Mouse (Mus musculus): ENCODE data around the gene Ccdc3. TPM values are rescaled to one million over a fixed set of nuclear protein-coding genes. Genes with fewer than 3 reads are reported as not detected.

The Ccdc3 gene
- polyA plus RNA-seq, 1 experiment from 2014 or later, result 1.6 TPM

DNA sequence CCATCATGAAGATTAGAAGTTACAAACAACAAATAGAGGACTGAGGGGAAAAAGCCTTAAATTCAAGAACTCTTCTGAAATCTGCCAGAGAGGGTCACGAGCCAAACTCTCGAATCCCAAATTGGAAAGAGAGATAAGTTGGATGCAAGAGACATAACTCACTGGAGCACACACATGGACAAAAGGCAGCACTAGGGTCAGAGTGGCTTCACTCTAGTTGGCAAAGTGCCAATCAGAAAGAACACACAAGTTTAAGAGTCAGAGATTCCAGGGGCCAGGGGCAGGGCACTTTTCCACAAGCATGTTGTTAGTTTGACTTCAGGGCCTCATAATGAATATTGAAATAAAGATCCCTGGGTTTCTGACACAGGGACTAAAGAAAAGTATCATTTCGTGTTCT is 48.1 kb downstream of the Ccdc3 start:
- Histone ChIP-seq H3K27me3 (ENCODE audit: control insufficient read depth, insufficient read depth, low read length) (no peaks in the 10 kb centered on the region), H3K4me2 (ENCODE audit: low read depth, severe bottlenecking) (no peak overlapping the region), H3K27ac (replicated peaks; ENCODE audit: low read depth, low read length) (no peak overlapping the region), H3K9ac (ENCODE audit: low read length) (no peak overlapping the region), H3K9me3 (ENCODE audit: control insufficient read depth, low read length) (no peaks in the 10 kb centered on the region), H3K36me3 (ENCODE audit: control insufficient read depth, insufficient read depth, low read length) (no peaks in the 10 kb centered on the region), H3K4me1 (ENCODE audit: control insufficient read depth, insufficient read depth, low read length) (no peaks in the 10 kb centered on the region), H3K4me3 (ENCODE audit: low read depth, low read length) (no peak overlapping the region)
- ATAC-seq (ENCODE audit: insufficient number of reproducible peaks, low FRiP score, low TSS enrichment, low read depth) (no peak), DNase-seq (ENCODE audit: low spot score) (no peak)
- 93% methylated on average over 3 of the region's 3 CpGs for WGBS

DNA sequence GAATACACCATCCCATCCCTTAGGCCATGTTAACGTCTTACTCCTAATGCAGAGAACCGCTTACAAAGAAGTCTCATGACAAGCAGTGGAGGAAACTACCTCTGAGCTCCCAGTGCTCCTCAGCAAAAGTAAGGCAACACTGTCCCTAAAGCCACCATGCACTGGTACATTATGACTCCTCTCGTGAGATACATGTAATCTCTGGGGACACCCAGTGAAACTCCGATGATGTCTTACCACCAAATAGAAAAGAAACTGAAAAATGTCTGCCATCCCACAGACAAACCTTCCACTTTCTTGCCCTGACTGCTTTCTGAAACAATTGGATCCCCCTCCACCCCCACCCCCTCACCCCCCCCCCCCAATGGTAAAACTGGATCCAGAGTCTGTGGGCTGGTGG is 54.6 kb downstream of the Ccdc3 start:
- Histone ChIP-seq H3K9me3 (ENCODE audit: control insufficient read depth, low read length) (no peaks in the 10 kb centered on the region), H3K36me3 (ENCODE audit: control insufficient read depth, insufficient read depth, low read length) (no peaks in the 10 kb centered on the region), H3K9ac (ENCODE audit: low read length) (no peak overlapping the region), H3K27ac (replicated peaks; ENCODE audit: low read depth, low read length) (no peak overlapping the region), H3K4me2 (ENCODE audit: low read depth, severe bottlenecking) (no peak overlapping the region), H3K4me3 (ENCODE audit: low read depth, low read length) (no peak overlapping the region), H3K4me1 (ENCODE audit: control insufficient read depth, insufficient read depth, low read length) (no peaks in the 10 kb centered on the region), H3K27me3 (ENCODE audit: control insufficient read depth, insufficient read depth, low read length) (no peaks in the 10 kb centered on the region)
- no peak for DNase-seq (ENCODE audit: low spot score)
- 83% methylated on average over 4 of the region's 4 CpGs for WGBS
- no peak for ATAC-seq (ENCODE audit: insufficient number of reproducible peaks, low FRiP score, low TSS enrichment, low read depth)

DNA sequence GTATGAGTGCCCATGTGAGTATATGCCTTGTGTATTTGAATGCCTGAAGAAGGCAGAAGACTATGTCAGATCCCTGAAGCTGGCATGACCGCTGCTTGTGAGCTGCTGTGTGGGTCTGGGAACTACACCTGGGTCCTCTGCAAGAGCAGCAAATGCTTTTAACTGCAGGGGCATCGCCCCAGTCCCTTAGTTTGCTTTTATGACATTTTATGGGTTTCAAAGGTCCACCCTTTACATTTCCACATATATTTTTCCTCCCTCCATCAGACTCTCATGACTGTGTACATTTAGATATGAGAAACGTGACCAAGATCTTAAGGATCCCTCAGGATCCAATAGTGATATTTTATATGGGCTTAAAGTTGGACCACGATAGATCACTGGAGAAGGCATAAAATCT is 55.5 kb downstream of the Ccdc3 start:
- Histone ChIP-seq H3K27me3 (ENCODE audit: control insufficient read depth, insufficient read depth, low read length) (no peaks in the 10 kb centered on the region), H3K9ac (ENCODE audit: low read length) (no peak overlapping the region), H3K27ac (replicated peaks; ENCODE audit: low read depth, low read length) (no peak overlapping the region), H3K9me3 (ENCODE audit: control insufficient read depth, low read length) (no peaks in the 10 kb centered on the region), H3K36me3 (ENCODE audit: control insufficient read depth, insufficient read depth, low read length) (no peaks in the 10 kb centered on the region), H3K4me1 (ENCODE audit: control insufficient read depth, insufficient read depth, low read length) (no peaks in the 10 kb centered on the region), H3K4me3 (ENCODE audit: low read depth, low read length) (no peak overlapping the region), H3K4me2 (ENCODE audit: low read depth, severe bottlenecking) (no peak overlapping the region)
- 74% methylated on average over 4 of the region's 4 CpGs for WGBS
- ATAC-seq (ENCODE audit: insufficient number of reproducible peaks, low FRiP score, low TSS enrichment, low read depth) (no peak), DNase-seq (ENCODE audit: low spot score) (no peak)

DNA sequence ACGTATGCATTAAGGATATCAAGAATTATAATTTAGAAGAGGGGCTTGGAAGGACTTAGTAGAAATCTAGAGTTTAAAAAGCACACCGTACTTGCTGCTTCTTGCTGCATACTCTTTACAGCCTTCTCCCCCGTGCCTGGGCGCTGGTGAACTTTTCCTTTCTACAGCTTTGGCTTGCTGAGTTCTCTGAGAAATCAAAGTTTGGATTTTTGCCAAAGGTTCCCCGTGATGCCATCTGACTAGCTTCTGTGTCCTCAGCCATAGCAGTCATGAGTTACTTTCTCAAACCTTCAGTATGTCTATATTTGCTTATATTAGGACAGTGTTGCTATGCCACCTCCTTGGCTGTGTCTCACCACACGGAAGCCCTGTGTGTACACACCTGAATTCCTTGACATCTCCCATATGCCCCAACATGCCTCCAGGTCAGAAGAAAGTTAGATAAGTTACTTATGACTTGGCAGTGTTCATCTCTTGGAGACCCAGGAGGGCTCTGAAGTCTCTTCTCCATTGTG is 57.2 kb downstream of the Ccdc3 start:
- Histone ChIP-seq H3K4me2 (ENCODE audit: low read depth, severe bottlenecking) (no peak overlapping the region), H3K9ac (ENCODE audit: low read length) (no peak overlapping the region), H3K4me3 (ENCODE audit: low read depth, low read length) (no peak overlapping the region), H3K36me3 (ENCODE audit: control insufficient read depth, insufficient read depth, low read length) (no peaks in the 10 kb centered on the region), H3K4me1 (ENCODE audit: control insufficient read depth, insufficient read depth, low read length) (no peaks in the 10 kb centered on the region), H3K9me3 (ENCODE audit: control insufficient read depth, low read length) (no peaks in the 10 kb centered on the region), H3K27ac (replicated peaks; ENCODE audit: low read depth, low read length) (no peak overlapping the region), H3K27me3 (ENCODE audit: control insufficient read depth, insufficient read depth, low read length) (no peaks in the 10 kb centered on the region)
- ATAC-seq (ENCODE audit: insufficient number of reproducible peaks, low FRiP score, low TSS enrichment, low read depth) (no peak), DNase-seq (ENCODE audit: low spot score) (no peak)
- WGBS, result 86% methylated on average over 6 of the region's 6 CpGs

DNA sequence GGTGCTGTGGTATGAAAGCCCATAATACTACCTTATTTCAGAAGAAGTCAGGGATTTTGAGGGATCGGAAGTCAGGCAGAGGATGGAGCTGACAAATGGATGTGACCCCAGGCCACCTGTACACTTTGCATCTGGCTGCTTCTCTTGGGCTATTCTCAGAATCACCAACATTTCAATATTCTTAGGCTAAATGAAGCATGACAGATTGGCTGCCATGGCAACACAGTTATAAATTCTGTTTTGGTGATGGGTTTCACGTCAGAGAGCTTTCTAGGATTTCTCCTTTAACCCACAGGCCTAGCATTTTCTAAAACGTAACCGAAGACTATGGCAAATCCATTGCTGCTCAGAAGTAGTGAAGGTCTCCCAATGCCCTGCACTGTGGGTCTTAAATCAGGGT is 59.9 kb downstream of the Ccdc3 start:
- 87% methylated on average over 4 of the region's 4 CpGs for WGBS
- H3K36me3 ChIP-seq (ENCODE audit: control insufficient read depth, insufficient read depth, low read length), result no peaks in the 10 kb centered on the region
- no peak overlapping the region for H3K9ac ChIP-seq (ENCODE audit: low read length)
- H3K4me1 ChIP-seq (ENCODE audit: control insufficient read depth, insufficient read depth, low read length), result no peaks in the 10 kb centered on the region
- DNase-seq (ENCODE audit: low spot score) (no peak), ATAC-seq (ENCODE audit: insufficient number of reproducible peaks, low FRiP score, low TSS enrichment, low read depth) (no peak)
- no peaks in the 10 kb centered on the region for H3K27me3 ChIP-seq (ENCODE audit: control insufficient read depth, insufficient read depth, low read length)
- no peak overlapping the region for H3K4me2 ChIP-seq (ENCODE audit: low read depth, severe bottlenecking)
- no peak overlapping the region for H3K27ac ChIP-seq (replicated peaks; ENCODE audit: low read depth, low read length)
- H3K4me3 ChIP-seq (ENCODE audit: low read depth, low read length), result no peak overlapping the region
- no peaks in the 10 kb centered on the region for H3K9me3 ChIP-seq (ENCODE audit: control insufficient read depth, low read length)

DNA sequence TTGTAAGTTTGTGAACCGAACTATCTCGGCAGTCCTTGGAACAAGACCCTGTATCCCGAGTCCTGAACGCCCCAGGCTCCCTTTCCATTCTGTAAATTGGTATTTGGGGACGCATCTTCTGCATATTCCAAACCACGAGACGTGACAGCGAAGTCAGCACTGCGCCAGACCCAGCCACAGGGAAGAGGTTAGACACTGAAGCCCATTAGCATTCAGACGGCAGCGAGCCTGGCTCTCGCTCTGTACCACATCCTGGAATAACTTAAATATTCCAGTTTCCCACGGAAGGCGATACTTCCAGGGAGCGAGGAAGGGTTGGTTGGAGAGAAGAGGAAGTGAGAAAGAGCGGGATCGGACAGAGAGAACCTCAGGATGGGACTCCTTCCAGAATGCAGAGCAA is 61.7 kb downstream of the Ccdc3 start:
- no peak overlapping the region for H3K27ac ChIP-seq (replicated peaks; ENCODE audit: low read depth, low read length)
- WGBS, result 90% methylated on average over 17 of the region's 17 CpGs

DNA sequence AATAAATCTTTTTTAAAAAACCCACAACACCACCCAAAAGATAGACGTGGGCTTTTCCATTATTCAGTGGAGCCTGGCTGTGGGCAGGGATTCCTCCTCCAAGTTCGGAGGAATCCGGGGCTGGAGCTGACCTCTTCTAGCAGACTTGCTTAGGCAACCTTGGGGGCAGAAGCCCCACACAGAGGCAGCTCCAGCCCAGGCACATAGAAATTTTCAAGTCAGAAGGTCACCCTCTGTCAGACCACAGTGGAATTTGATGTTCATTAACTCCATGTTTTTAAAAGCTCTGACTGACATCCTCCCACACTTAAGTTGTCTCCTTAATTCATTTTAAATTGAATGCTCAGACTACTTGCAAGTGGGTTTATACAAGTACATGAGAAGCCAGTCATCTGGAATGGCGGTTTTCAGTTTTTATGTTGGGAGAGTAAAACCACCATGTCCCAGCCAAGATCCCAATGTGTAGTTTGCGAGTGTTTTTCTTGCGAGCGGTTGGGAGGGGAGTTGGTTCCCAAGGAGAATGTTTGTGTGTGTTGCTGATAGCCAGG is 63.3 kb downstream of the Ccdc3 start:
- Histone ChIP-seq H3K27me3 (ENCODE audit: control insufficient read depth, insufficient read depth, low read length) (no peaks in the 10 kb centered on the region), H3K9ac (ENCODE audit: low read length) (no peak overlapping the region), H3K4me3 (ENCODE audit: low read depth, low read length) (no peak overlapping the region), H3K9me3 (ENCODE audit: control insufficient read depth, low read length) (no peaks in the 10 kb centered on the region), H3K27ac (replicated peaks; ENCODE audit: low read depth, low read length) (no peak overlapping the region), H3K4me1 (ENCODE audit: control insufficient read depth, insufficient read depth, low read length) (no peaks in the 10 kb centered on the region), H3K4me2 (ENCODE audit: low read depth, severe bottlenecking) (no peak overlapping the region), H3K36me3 (ENCODE audit: control insufficient read depth, insufficient read depth, low read length) (no peaks in the 10 kb centered on the region)
- DNase-seq (ENCODE audit: low spot score), result no peak
- no peak for ATAC-seq (ENCODE audit: insufficient number of reproducible peaks, low FRiP score, low TSS enrichment, low read depth)
- WGBS, result 82% methylated on average over 7 of the region's 7 CpGs

More for the DNA sequence above, 61.7 kb downstream of the Ccdc3 start:
- H3K9ac ChIP-seq (ENCODE audit: low read length), result no peak overlapping the region
- no peaks in the 10 kb centered on the region for H3K9me3 ChIP-seq (ENCODE audit: control insufficient read depth, low read length)
- H3K4me1 ChIP-seq (ENCODE audit: control insufficient read depth, insufficient read depth, low read length), result no peaks in the 10 kb centered on the region
- no peak for ATAC-seq (ENCODE audit: insufficient number of reproducible peaks, low FRiP score, low TSS enrichment, low read depth)
- H3K36me3 ChIP-seq (ENCODE audit: control insufficient read depth, insufficient read depth, low read length), result no peaks in the 10 kb centered on the region
- H3K4me3 ChIP-seq (ENCODE audit: low read depth, low read length), result no peak overlapping the region
- DNase-seq (ENCODE audit: low spot score), result no peak
- no peaks in the 10 kb centered on the region for H3K27me3 ChIP-seq (ENCODE audit: control insufficient read depth, insufficient read depth, low read length)
- H3K4me2 ChIP-seq (ENCODE audit: low read depth, severe bottlenecking), result no peak overlapping the region

DNA sequence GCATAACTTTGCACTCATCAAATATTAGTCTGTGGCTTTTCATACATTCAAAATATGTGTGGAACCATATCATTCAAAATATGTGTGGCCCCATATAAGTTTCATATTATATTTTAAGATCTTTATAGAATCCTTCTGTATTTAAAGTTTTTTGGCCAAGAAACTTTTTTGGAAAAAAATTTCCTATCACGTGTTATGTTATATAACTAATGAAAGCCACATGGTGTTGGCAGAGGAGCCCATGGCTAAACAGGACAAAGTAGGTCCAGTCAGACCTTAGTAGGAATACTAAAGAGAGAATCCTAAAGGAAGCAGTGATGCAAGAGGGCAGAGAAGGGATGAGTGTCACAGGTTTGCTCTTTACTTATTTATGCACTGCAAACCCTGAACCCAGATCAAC is 65.6 kb downstream of the Ccdc3 start:
- Histone ChIP-seq H3K4me1 (ENCODE audit: control insufficient read depth, insufficient read depth, low read length) (no peaks in the 10 kb centered on the region), H3K27me3 (ENCODE audit: control insufficient read depth, insufficient read depth, low read length) (no peaks in the 10 kb centered on the region), H3K27ac (replicated peaks; ENCODE audit: low read depth, low read length) (no peak overlapping the region), H3K9me3 (ENCODE audit: control insufficient read depth, low read length) (no peaks in the 10 kb centered on the region), H3K36me3 (ENCODE audit: control insufficient read depth, insufficient read depth, low read length) (no peaks in the 10 kb centered on the region), H3K9ac (ENCODE audit: low read length) (no peak overlapping the region), H3K4me2 (ENCODE audit: low read depth, severe bottlenecking) (no peak overlapping the region), H3K4me3 (ENCODE audit: low read depth, low read length) (no peak overlapping the region)
- WGBS, result 71% methylated on average over 1 of the region's 1 CpGs
- no peak for ATAC-seq (ENCODE audit: insufficient number of reproducible peaks, low FRiP score, low TSS enrichment, low read depth)
- no peak for DNase-seq (ENCODE audit: low spot score)

DNA sequence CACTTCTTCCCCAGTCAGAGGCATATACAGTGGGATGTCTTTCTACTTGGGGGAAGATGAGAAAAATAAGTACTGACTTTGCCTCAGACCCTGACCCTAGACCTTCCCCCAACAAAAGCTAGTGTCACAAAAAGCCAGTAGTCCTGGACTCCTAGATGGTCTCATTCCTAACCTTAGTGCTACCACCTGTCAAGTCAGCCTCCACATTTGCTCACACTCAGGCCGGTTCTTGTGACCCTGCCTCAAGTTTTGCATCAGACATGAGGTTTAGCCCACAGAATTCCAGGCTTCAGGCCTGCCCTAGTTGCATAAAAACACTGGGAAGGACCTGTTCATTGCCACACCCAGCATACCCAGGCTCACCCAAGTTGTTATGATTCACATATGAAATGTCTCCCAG is 67.4 kb downstream of the Ccdc3 start:
- DNase-seq (ENCODE audit: low spot score) (no peak), ATAC-seq (ENCODE audit: insufficient number of reproducible peaks, low FRiP score, low TSS enrichment, low read depth) (no peak)
- WGBS, result 86% methylated on average over 1 of the region's 1 CpGs
- Histone ChIP-seq H3K27ac (replicated peaks; ENCODE audit: low read depth, low read length) (no peak overlapping the region), H3K36me3 (ENCODE audit: control insufficient read depth, insufficient read depth, low read length) (no peaks in the 10 kb centered on the region), H3K4me2 (ENCODE audit: low read depth, severe bottlenecking) (no peak overlapping the region), H3K9me3 (ENCODE audit: control insufficient read depth, low read length) (no peaks in the 10 kb centered on the region), H3K4me3 (ENCODE audit: low read depth, low read length) (no peak overlapping the region), H3K4me1 (ENCODE audit: control insufficient read depth, insufficient read depth, low read length) (no peaks in the 10 kb centered on the region), H3K9ac (ENCODE audit: low read length) (no peak overlapping the region), H3K27me3 (ENCODE audit: control insufficient read depth, insufficient read depth, low read length) (no peaks in the 10 kb centered on the region)
